Mouse (Mus musculus): ENCODE measurements around the gene Adam26a.
"Not testable (repeated sequence)": the region's sequence is repeated elsewhere in the genome, so short reads cannot be mapped to it uniquely, and the experiment has no call there.

- not testable (repeated sequence) for TF ChIP-seq CTCF (IDR thresholded peaks at IDR 0.05; ENCODE audit: borderline replicate concordance, extremely low read depth, insufficient read depth, insufficient read length); POLR2A (IDR thresholded peaks at IDR 0.05; ENCODE audit: borderline replicate concordance, extremely low read depth, insufficient read depth, insufficient read length, poor library complexity, severe bottlenecking)
Observed at GRCm38 (mm10) chr8:43603657-43604056, 27.1 kb upstream of the Adam26a start.
